ENCODE assay signal across 7 mouse cellular contexts in the genomic region with DNA sequence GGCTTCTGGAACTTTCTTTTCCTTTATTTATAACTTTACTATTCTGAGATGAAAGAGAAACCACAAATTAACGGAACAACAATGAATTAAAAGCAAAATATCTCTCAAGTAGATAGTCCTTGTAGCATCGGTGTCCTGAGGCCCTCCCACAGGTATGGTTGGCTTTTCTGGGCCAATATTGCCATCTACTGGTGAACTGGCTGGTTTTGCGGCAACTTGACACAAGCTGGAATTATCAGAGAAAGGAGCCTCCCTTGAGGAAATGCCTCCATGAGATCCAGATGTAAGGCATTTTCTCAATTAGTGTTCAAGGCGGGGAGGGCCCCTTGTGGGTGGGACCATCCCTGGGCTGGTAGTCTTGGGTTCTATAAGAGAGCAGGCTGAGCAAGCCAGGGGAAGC.
DNase-seq lines count a peak whose midpoint lies in the region; ATAC-seq and TF ChIP-seq lines count a peak whose summit lies in the region.
"Not testable (repeated sequence)": the region's sequence is repeated elsewhere in the genome, so short reads cannot be mapped to it uniquely, and the experiment has no call there.

No protein-coding gene starts in this region.

- not testable (repeated sequence) for TF ChIP-seq POLR2A in cortical plate, adult 2 months (IDR thresholded peaks at IDR 0.05; ENCODE audit: extremely low read depth, insufficient read depth, low read length)

- not testable (repeated sequence) for H3K9ac ChIP-seq in intestine, embryonic 14.5 days (ENCODE audit: low read length)

- H3K27me3 ChIP-seq in intestine, embryonic 14.5 days (replicated peaks; ENCODE audit: control insufficient read depth, insufficient read depth, low read length); midbrain, embryonic 10.5 days (ENCODE audit: low read depth, poor library complexity, severe bottlenecking): not testable (repeated sequence)

- not testable (repeated sequence) for H3K4me3 ChIP-seq in cortical plate, adult 2 months (ENCODE audit: insufficient read depth, low read length); gastrocnemius, adult 2 months; intestine, embryonic 14.5 days (ENCODE audit: low read depth, low read length); midbrain, embryonic 10.5 days

- H3K4me2 ChIP-seq in intestine, embryonic 14.5 days (ENCODE audit: low read length) = not testable (repeated sequence)

- H3K27ac ChIP-seq in cortical plate, adult 2 months (ENCODE audit: insufficient read depth, low read length); gastrocnemius, adult 2 months; intestine, embryonic 14.5 days (ENCODE audit: low read depth); midbrain, embryonic 10.5 days (replicated peaks): not testable (repeated sequence)

- peak; percentile 82 for TF ChIP-seq CTCF in cortical plate, adult 2 months (IDR thresholded peaks at IDR 0.05; ENCODE audit: extremely low read depth, insufficient read depth, low read length)
- peak; percentile 58 for TF ChIP-seq CTCF in gastrocnemius, adult 2 months (IDR thresholded peaks at IDR 0.05)

- WGBS in intestine, embryonic 14.5 days = 3% methylated on average over 4 of the region's 4 CpGs
- WGBS in midbrain, embryonic 10.5 days = 8% methylated on average over 4 of the region's 4 CpGs

- H3K9me3 ChIP-seq in intestine, embryonic 14.5 days (ENCODE audit: control insufficient read depth, low read length); midbrain, embryonic 10.5 days (replicated peaks): not testable (repeated sequence)

- not testable (repeated sequence) for H3K36me3 ChIP-seq in intestine, embryonic 14.5 days (ENCODE audit: control insufficient read depth, insufficient read depth, low read length); midbrain, embryonic 10.5 days

- DNase-seq in adrenal gland, postnatal 14 days = peak; percentile 58
- DNase-seq in gastrocnemius, adult 2 months = peak; percentile 30
- DNase-seq in intestine, embryonic 14.5 days (ENCODE audit: low spot score) = peak; percentile 78
- DNase-seq in left cerebral cortex, postnatal 10 days (ENCODE audit: extremely low spot score in 1 of 2, low spot score in 2 of 2) = peak; percentile 25 to 34
- DNase-seq in midbrain, embryonic 10.5 days (ENCODE audit: low spot score) = peak; percentile 71
- DNase-seq in right cerebral cortex, adult 2 months (ENCODE audit: low spot score in 2 of 2) = peak; percentile 45 to 78

- H3K4me1 ChIP-seq in cortical plate, adult 2 months (ENCODE audit: control insufficient read depth, insufficient read depth, low read length); intestine, embryonic 14.5 days (replicated peaks; ENCODE audit: control insufficient read depth, insufficient read depth, low read length); midbrain, embryonic 10.5 days: not testable (repeated sequence)

- intact Hi-C loops in gastrocnemius, adult 2 months (cut with DNase I) = loop anchor here (2.0 kb wide), 1 partner anchor 99 kb away; no protein-coding TSS in a partner anchor
- intact Hi-C loops in left cerebral cortex, postnatal 10 days (cut with DNase I) = loop anchor here (5.0 kb wide), 1 partner anchor 443 kb away; no protein-coding TSS in a partner anchor

- not testable (repeated sequence) for ATAC-seq in intestine, embryonic 14.5 days (replicated peaks; ENCODE audit: low FRiP score, low TSS enrichment, low read depth)
